Mouse (Mus musculus) hindlimb bud, embryonic 11.5 days (tissue): ENCODE results near the gene Rps12.
"Not testable (repeated sequence)": the region's sequence is repeated elsewhere in the genome, so short reads cannot be mapped to it uniquely, and the experiment has no call there.

Experiments
- DNase-seq: peaks from one replicate; pipeline ENCODE4 v3.0.0-alpha.2; 2012; ENCODE audit warnings: low read depth, low spot score; ENCODE audit errors: extremely low spot score

Rps12 gene

GRCm38 (mm10) chr10:23787062-23787821 lies at the start of gene Rps12:
Gene Rps12, minus strand, starts transcription at chr10:23787275.
- peak; percentile 96 for DNase-seq

- no peak for DNase-seq
These were observed 49.2 kb upstream of the Rps12 start for GRCm38 (mm10) chr10:23836003-23836964.

GRCm38 (mm10) chr10:23826516-23826915 lies 39.4 kb upstream of the Rps12 start:
- no peak for DNase-seq

- no peak for DNase-seq
These were observed 29.2 kb upstream of the Rps12 start for GRCm38 (mm10) chr10:23816241-23816640.

- peak; percentile 76 for DNase-seq
These were observed 28.1 kb upstream of the Rps12 start for GRCm38 (mm10) chr10:23815168-23815567.

- DNase-seq = no peak
These were observed 26.0 kb upstream of the Rps12 start for GRCm38 (mm10) chr10:23812852-23813766.

GRCm38 (mm10) chr10:23812438-23812759 lies 25.3 kb upstream of the Rps12 start:
- DNase-seq = no peak

GRCm38 (mm10) chr10:23811635-23812437 lies 24.8 kb upstream of the Rps12 start:
- DNase-seq = peak; percentile 73

GRCm38 (mm10) chr10:23806201-23806600 lies 19.1 kb upstream of the Rps12 start:
- no peak for DNase-seq

- no peak for DNase-seq
These were observed 17.6 kb upstream of the Rps12 start for GRCm38 (mm10) chr10:23804665-23805064.

- no peak for DNase-seq
These were observed 15.8 kb upstream of the Rps12 start for GRCm38 (mm10) chr10:23802911-23803310.

GRCm38 (mm10) chr10:23799933-23800332 lies 12.9 kb upstream of the Rps12 start:
- no peak for DNase-seq

GRCm38 (mm10) chr10:23798142-23798541 lies 11.1 kb upstream of the Rps12 start:
- no peak for DNase-seq

- DNase-seq = no peak
These were observed 10.5 kb upstream of the Rps12 start for GRCm38 (mm10) chr10:23797606-23798005.

GRCm38 (mm10) chr10:23796551-23797503 lies 9.8 kb upstream of the Rps12 start, which contains the start of gene Slc18b1:
Gene Slc18b1, plus strand, starts transcription at chr10:23796986.
- no peak for DNase-seq

GRCm38 (mm10) chr10:23795871-23796520 lies 8.9 kb upstream of the Rps12 start:
- DNase-seq = no peak

- DNase-seq = no peak
These were observed 1.1 kb upstream of the Rps12 start for GRCm38 (mm10) chr10:23788056-23788600.

GRCm38 (mm10) chr10:23786631-23787038 lies 440 bp downstream of the Rps12 start:
- DNase-seq = not testable (repeated sequence)
